Mouse (Mus musculus) cerebellum, adult 11-12 months (tissue): ENCODE data around the gene Tacc3.
A peak's percentile ranks its signal among the peaks of the same experiment; 100 is the strongest.

Experiments
- DNase-seq: peaks from one replicate; pipeline ENCODE4 v3.0.0; 2022

The Tacc3 gene

GRCm38 (mm10) chr5:33723019-33723640 lies 65.2 kb downstream of the Tacc3 start:
- DNase-seq = no peak

DNA sequence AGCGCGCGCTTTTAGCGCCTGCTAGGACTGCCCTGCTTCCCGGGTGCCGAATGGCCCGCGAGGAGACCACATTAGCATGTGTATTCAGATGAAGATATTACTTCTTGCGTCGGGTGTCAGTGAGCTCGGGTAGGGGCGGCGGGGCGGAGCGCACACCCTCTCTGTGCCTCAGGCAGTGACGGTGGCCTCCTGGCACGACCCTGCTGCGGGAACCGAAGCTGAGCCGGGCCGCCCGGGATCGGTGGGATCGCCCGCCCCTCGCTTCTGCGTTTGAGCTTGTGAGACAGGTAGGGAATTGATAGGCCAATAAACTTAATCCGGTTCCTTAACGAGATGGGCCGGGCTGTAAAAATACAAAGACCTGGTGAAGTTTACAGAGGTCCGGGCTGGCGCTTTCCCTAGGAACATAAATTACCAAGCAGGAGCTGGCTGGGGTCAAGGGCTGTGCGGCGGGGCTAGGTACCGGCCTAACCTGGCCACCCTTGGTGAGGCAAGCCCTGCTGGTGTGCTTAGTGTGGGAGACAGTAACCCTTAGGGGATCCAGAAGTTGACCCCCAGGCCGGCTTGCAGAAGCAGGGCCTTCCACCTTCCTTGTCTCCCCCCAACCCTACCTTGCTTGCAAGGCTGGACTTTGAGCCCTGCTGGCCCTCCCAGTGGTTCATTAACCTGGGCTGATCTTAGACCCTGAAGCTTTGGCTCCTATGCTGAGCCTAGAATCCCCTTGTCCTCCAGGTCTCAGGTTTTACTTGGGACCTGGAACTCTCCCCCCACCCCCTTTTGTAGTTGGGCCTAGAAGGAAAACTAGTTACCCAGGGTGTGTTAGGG lies 65.9 kb downstream of the Tacc3 start:
- no peak for DNase-seq

- DNase-seq = peak; percentile 43
These were observed 68.2 kb downstream of the Tacc3 start for GRCm38 (mm10) chr5:33726081-33726647.

GRCm38 (mm10) chr5:33726891-33727290 lies 69.0 kb downstream of the Tacc3 start:
- no peak for DNase-seq
